Mouse (Mus musculus) ES-E14 (cell line): ENCODE data around the gene Prx.

Experiments used
- CHD2 ChIP-seq: IDR thresholded peaks from 2 replicates; pipeline ENCODE4 v1.6.1; 2014; ENCODE audit warnings: mild to moderate bottlenecking, low read depth, low read length, inconsistent platforms
- MAFK ChIP-seq: IDR thresholded peaks from 2 replicates; pipeline ENCODE4 v1.6.1; 2014; ENCODE audit warnings: mild to moderate bottlenecking, low read depth, low read length, inconsistent platforms; ENCODE audit not compliant: insufficient read depth
- ZC3H11A ChIP-seq: IDR thresholded peaks from 2 replicates; pipeline ENCODE4 v1.6.1; 2012; ENCODE audit warnings: low read depth, mild to moderate bottlenecking, inconsistent platforms, low read length, borderline replicate concordance
- ZNF384 ChIP-seq: IDR thresholded peaks from 2 replicates; pipeline ENCODE4 v1.6.1; 2012; ENCODE audit warnings: low read depth, low read length, inconsistent platforms

DNA sequence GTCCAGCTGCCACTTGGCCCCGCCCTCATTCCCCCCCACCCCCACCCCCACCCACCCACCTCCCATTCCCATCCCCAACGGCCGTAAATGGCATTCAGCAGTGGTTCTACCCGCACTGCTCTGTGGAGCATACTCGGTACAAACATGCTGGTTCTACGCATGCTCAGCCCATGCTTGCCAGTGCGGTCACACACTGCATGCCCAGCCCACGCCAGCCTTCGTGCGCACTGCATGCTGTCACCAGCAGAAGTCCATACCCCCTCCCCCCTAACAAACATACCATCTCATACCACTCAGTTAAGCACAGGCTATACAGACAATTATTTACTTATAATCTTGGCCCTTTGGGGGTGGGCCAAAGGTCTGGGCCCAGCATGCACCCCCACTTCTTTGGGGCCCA is 32.6 kb downstream of the Prx start:
- TF ChIP-seq MAFK (no peak), ZC3H11A (no peak), ZNF384 (no peak), CHD2 (no peak)
